Mouse (Mus musculus) layer of hippocampus, postnatal 36 days (tissue): Measurements from ENCODE around the gene Dock8. TPM values are rescaled to one million over a fixed set of nuclear protein-coding genes. Genes with fewer than 3 reads are reported as not detected.
"Not testable (repeated sequence)": the region's sequence is repeated elsewhere in the genome, so short reads cannot be mapped to it uniquely, and the experiment has no call there.

Experiments
- DNase-seq, 2 experiments: peaks; one replicate each; pipeline ENCODE4 v3.0.0; 2022
- total RNA-seq, 2 experiments: library from RNA; stranded (reverse); gene quantifications; 2 replicates each; pipeline ENCODE4 v1.2.3; 2021

Gene Dock8
- total RNA-seq, 2 experiments from 2014 or later: 2.9 to 3.8 TPM

- DNase-seq: no peak
Measured at GRCm38 (mm10) chr19:25000153-25000552, 819 bp downstream of the Dock8 start.

DNA sequence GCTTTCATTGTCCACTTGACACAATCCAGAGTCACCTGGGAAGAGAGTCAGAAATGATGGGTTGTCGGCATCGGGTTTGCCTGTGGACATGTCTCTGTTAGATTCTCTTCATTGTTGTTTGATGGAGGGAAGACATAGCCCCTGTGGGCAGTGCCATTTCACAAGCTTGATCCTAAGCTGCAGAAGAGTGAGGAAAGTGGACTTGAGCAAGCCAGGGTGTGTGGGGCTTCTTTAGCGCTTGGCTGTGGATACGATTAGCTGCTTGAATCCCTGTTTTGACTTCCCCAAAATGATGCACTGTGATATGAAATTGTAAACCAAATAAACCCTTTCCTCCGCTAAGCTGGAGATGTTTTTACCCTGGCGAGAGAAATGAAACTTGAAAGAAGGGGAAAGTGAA lies 2.7 kb downstream of the Dock8 start:
- DNase-seq: no peak

GRCm38 (mm10) chr19:25002828-25003227 lies 3.5 kb downstream of the Dock8 start:
- DNase-seq: no peak

DNA sequence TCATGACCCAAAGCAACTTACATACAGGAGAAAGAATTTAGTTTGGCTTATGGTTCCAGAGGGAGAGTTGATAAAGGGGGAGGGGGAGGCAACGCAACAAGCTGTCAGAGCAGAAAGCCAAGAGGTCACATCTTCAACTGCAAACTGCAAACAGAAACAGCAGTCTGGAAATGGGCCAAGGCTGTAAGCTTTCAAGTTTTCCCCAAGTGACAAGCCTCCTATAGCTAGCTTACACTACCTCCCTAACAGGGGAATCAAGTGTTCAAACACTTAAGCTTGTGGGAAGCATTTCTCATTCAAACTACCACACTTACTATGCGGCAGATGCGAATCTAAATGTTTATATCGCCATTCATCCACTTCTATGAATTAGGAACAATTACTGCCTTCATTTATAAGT lies 4.5 kb downstream of the Dock8 start:
- DNase-seq: no peak

GRCm38 (mm10) chr19:25006686-25007085 lies 7.4 kb downstream of the Dock8 start:
- DNase-seq: no peak

DNA sequence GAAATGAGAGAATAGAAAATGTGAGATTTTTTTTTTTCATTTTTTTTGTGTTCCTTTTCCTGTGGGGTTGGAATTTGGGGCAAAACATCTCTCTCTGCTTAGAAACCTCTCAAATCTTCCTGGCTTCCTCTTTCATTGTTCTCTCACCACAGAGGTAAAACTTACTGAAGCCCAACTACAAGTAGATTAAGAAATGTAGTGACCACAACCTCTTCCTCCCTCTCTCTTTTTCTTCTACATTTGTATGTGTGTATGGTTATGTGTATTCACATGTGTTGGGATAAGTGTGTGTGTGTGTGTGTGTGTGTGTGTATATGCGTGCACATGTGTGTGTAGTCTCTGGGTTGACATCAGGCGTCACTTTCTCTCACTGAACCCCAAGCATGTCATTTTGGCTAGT lies 9.2 kb downstream of the Dock8 start:
- DNase-seq: no peak

DNA sequence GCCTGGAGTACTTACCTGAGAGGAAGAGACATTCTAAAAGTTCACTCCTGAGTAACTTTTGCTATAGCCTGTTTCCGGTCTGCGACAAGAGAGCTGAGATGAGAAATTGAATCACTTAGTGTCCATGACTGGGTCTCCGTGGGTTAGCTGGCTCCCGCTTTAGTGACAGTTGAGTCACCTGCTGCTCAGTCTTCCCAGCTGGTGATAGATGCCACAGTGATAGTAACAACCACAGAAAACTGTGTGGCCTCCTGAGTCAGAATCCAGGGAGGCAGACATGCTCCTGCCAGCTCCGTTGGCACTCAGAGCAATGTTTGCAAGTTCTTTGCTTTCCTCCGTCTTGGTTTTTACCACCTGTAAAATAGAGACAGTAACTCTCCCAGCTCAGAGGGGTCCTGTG lies 23.4 kb downstream of the Dock8 start:
- no peak for DNase-seq

DNA sequence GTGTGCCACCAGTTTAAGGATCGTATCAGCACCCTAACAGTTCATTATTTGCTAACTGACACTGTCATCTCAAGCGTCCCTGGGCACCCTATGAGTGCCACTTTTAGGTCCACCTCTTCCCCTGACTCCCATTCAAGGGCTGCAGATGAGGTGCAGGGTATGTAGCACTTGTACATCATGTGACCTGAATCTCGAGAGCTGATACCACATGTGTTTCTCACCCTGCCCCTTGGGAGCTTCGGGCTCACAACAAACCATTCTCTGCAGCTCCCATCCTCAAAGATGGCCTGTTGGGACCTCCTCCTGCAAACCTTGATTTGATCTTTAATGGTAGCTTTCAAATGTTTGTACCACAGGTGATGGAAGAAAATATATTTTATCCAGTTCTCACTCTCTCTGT lies 32.4 kb downstream of the Dock8 start:
- no peak for DNase-seq

DNA sequence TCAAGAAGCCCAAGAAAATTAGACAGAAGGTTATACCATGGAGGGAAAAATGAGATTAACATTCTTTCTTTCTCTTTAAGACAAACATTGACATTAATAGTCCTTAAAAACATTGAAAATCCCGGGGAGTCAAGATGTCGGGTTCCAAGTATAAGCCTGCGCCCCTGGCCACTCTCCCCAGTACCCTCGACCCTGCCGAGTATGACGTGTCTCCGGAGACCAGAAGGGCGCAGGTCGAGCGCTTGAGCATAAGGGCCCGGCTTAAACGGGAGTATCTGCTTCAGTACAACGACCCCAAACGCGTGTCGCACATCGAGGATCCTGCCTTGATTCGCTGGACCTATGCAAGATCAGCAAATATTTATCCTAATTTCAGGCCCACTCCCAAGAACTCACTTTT lies 33.7 kb downstream of the Dock8 start:
- not testable (repeated sequence) for DNase-seq

DNA sequence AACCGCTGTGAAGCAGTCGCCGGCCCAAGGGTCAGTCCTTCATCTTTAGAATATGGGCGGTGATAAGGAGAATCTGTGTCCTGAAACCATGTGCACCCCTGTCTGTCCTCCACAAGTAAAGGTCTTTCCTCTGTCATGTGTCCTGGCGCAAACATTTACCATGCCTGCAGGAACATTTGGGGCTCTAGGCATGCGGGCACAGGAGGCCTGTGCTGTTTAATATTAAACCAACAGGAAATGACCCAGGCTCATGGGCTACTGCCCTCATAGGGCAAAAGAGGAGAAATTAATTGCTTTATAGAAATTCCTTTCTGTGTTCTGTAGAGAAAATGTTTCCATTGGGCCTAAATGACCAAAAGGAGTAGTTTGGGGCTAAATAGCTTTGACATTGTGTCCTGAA lies 36.5 kb downstream of the Dock8 start:
- DNase-seq: no peak

- no peak for DNase-seq
Measured at GRCm38 (mm10) chr19:25036784-25037183, 37.5 kb downstream of the Dock8 start.

GRCm38 (mm10) chr19:25037249-25037648 lies 37.9 kb downstream of the Dock8 start:
- no peak for DNase-seq

DNA sequence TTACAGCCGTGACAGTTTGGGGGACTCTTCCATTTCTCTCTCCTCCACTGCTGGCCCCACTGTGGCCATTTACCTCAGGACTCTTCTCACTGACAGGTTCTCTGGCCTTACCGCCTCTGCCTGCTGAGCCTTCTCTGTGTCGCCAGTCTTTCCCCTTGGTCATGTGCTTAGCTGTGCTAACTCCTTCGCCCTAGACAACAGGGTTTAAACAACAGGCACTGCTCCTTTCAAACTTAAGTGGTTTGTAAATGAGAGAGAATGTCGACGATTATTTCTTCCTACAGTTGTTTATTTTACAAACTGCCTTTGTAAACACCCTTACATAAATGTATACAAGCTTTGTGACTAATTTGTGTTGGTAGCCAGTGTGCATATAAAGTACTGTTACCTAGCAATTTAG lies 39.0 kb downstream of the Dock8 start:
- DNase-seq: no peak

DNA sequence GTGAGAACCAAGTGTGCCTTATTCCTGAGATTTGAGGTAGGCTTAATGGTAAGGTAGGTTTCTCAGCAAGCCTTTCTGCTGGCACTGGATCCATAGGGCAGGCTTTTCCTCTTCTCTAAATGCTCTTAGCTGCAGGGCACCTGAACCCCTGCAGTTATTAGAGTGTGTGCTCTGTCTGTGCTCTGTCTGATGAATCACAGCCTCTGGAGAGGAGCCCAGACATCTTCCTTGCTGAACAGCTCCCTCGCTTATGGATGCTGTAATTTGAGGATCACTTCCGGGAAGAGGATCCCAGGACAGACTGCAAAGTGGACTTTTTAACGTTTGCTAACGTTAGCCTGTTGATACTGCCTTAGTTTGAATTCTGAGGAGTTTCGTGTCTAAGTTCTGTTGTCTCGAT lies 41.9 kb downstream of the Dock8 start:
- DNase-seq: no peak

GRCm38 (mm10) chr19:25042973-25043372 lies 43.6 kb downstream of the Dock8 start:
- DNase-seq: no peak

DNA sequence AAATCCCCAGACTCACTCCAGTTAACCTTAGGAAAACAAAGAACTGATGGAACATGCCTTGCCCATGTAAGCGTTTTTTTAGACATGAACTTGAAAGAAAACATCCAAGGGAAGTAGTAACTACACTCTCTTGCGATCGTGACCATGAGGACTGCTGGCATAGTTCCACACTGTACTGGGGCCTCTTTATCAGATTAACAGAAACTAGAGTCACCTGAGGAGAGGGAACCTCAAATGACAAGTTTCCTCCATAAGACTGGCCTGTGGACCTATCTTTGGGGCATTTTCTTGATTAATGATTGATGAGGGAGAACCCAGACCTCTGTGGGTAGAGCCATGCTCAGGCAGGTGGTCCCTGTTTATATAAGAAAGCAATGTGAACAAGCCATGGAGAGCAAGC lies 44.7 kb downstream of the Dock8 start:
- no peak for DNase-seq

DNA sequence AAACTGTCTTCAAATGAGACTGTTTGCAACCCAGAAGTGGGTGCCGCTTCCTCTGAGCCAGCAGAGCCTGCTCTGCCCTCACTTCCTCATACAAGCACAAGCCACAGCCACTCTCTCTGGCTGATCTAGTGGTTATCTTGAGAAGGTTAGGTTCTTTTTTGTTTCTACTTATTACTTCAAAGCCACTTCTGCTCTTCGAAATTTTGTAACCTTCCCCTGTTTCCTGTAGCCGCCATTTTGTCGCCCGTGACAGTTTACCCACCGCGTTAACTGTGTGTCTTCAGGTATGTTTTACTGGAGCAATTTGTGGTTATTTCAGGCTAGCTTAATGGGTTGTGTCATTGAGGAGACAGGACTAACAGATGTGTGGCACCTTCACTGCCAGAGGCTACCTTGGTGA lies 53.0 kb downstream of the Dock8 start:
- DNase-seq: no peak

DNA sequence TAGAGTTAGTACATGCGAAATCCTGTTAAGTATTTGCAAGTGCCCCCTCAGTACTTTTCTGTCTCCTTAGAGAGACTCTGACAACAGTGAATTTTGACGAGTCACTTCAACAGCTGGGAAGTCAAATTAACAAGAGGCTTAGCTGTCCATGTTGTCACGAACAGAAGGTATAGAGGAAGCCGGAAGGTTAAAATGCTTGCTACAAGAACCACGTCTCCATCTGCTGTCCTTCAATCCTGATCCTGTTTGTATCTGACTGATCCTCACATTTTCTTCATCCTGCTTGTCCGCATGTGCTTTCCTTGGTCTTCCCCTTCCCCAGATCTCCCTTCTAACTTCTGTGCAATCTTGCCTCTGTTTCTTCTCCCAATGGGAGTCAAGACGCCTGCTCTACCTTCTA lies 53.8 kb downstream of the Dock8 start:
- DNase-seq: no peak

DNA sequence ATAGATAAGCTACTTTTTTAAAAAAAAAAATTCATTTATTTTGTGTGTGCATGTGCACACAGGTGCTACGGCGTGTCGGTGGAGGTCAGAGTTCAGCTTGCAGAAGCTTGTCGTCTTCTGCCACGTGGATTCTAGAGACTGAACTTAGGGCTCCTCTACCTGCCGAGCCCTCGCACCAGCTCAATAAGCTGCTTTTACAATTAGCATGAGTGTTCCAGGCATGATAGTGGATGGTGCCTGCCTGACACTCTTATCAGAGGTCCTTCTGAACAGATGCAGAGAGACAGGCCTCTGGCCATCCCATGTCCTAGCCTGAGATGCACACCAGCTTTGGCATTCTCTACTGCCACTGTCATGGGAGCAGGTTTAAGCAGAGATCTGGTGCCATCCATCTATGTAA lies 55.7 kb downstream of the Dock8 start:
- DNase-seq: no peak

GRCm38 (mm10) chr19:25055559-25055958 lies 56.2 kb downstream of the Dock8 start:
- DNase-seq: no peak

DNA sequence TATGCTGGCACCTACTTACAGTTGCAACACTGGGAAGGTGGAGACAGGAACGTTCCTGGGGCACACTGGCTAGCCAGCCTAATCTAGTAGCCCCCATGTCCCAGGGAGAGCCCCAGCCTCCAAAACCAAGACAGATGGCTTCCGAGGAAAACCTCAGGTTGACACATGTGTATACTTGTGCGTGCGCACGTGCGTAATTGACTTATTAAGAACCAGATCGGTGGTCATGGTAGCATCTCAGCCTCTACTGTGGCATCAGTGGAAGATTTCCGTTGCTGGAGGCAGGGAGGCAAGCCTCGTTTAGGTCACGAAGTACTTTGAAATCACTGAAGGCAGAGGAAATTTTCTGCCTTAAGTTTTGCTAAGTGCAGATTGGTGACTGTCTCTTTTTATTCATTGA lies 56.9 kb downstream of the Dock8 start:
- no peak for DNase-seq

DNA sequence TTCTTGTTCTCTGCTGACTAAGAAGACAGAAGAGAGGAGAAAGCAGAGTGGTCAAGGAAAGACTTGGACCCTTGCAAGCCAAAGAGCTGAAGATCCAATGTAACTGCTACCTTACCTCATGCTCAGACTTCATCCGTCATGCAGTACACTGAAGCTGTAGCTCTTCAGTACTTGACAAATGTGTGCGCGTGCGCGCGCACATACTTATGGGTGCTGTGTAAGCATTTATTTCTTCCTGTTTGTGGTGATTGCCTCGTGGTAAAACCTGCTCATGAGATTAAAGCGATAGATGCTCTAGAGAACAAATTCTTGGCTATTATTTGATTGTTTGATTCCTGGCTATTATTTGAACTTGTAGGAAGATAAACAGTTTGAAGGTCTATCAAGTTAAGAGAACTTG lies 58.5 kb downstream of the Dock8 start:
- DNase-seq: no peak

DNA sequence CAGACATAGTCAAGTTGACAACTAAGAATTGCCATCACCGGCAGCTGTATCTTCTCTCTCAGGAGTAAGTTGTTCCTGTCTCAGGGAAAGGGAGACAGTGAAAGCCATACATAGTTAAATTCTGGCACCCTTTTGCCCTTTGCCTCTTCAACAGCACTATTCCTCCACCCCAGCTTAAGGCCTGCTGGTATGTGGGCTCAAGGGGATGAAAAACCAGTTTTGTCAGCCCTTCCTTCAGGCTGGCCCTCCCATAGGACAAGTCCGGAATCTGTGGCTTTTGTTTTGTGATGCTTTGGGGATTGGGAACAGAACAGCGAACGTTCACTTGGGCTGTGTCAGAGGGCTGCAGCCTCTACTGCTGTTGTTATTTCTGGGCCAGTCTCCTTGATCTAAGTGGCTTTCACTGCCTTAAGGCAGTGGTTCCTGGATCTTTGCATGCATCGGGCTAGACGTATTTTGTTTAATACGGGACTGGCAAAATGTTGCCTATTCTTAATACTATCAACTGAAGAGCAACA lies 60.6 kb downstream of the Dock8 start:
- DNase-seq: no peak

DNA sequence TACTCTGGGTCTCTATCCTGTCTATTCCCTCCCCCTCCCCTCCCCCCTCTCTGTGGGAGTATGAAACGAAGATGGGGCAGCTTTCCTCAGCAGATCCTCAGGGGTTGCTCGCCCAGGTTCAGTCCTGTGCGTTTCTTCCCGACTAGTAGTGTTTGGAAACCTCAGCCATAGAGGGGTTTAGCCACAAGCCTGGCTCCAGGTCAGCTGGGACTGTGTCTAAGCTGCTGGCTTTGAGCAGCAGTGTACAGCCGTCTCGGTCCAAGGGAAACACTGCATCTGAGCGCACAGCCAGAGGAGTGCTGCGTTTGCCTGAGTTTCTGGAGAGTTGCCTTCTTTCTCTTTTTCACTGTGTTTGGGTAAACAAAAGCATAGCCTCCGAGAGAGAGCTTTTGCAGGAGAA lies 61.0 kb downstream of the Dock8 start:
- DNase-seq: no peak

- DNase-seq: no peak
Measured at GRCm38 (mm10) chr19:25062188-25062856, 63.0 kb downstream of the Dock8 start.
